Mouse (Mus musculus): ENCODE measurements around the gene Eps8.

GRCm38 (mm10) chr6:137558840-137559239 is 95.8 kb downstream of the Eps8 start:
- TF ChIP-seq POLR2A (IDR thresholded peaks at IDR 0.05; ENCODE audit: extremely low read depth, insufficient read depth, low read length) (no peak), CTCF (IDR thresholded peaks at IDR 0.05; ENCODE audit: extremely low read depth, insufficient read depth, low read length) (no peak)

Measured in cortical plate, adult 2 months (tissue).